Mouse (Mus musculus) cerebellum, adult 11 months (tissue): ENCODE measurements around the gene Mpz.

Experiments used
- DNase-seq: peaks from one replicate; pipeline ENCODE4 v3.0.0; 2022

Gene Mpz

DNA sequence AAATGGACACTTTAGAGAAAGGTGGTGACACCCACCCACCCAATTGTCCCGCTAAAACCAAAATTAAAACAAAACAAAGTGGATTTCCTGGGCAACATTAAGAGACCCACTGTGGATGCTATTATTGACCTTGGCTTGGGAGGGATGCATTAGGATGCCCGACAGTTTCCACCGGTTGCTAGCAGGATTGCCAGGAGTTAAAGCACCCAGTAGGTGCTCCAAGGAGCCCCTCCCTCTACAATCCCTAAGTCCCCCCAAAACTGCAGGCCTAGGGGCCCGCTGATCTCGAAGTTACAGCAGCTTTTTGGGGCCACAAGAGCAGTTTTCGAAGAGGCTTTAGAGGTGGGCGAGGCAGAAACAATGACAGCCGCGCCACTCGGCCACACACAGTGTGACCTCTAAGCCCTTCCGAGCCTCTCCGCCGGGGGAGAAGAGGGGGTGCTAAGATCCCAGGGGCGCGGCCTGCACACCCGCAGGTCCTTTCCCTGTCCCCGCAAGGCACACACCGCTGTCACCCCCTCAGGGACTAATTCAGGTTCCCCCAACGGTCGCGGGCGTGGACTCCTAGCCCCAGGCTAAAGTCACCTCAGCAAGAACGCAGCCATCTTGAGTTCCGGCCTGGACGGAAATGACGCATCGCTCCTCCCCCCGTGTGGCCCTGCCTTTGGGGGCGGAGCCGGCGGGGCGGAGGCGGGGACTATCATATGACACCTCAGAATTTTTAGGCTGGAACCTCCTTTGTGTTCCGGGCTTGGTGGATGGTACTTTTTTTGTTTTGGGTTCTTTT, at the start of gene Mpz, which contains the start of gene Sdhc:
Gene Mpz, plus strand, starts transcription at position 738 of the 787 bp plus-strand sequence.
Gene Sdhc, minus strand, starts transcription at position 630 of the 787 bp plus-strand sequence.
- peak; percentile 95 for DNase-seq

DNA sequence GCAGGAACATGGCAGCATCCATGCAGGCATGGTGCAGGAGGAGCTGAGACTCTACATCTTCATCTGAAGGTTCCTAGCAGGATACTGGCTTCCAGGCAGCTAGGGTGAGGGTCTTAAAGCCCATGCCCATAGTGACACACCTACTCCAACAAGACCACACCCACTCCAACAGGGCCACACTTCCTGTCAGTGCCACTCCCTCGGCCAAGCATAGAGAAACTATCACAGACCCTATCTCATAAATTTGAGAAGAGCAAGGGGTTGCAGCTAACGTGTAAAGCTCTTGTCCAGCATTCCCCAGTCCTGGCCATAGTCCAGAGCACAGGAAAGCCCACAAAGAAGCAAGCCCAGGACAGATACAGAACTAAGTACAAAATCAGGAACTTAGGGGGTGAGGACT, 49.5 kb upstream of the Mpz start:
- DNase-seq, result peak; percentile 14

DNA sequence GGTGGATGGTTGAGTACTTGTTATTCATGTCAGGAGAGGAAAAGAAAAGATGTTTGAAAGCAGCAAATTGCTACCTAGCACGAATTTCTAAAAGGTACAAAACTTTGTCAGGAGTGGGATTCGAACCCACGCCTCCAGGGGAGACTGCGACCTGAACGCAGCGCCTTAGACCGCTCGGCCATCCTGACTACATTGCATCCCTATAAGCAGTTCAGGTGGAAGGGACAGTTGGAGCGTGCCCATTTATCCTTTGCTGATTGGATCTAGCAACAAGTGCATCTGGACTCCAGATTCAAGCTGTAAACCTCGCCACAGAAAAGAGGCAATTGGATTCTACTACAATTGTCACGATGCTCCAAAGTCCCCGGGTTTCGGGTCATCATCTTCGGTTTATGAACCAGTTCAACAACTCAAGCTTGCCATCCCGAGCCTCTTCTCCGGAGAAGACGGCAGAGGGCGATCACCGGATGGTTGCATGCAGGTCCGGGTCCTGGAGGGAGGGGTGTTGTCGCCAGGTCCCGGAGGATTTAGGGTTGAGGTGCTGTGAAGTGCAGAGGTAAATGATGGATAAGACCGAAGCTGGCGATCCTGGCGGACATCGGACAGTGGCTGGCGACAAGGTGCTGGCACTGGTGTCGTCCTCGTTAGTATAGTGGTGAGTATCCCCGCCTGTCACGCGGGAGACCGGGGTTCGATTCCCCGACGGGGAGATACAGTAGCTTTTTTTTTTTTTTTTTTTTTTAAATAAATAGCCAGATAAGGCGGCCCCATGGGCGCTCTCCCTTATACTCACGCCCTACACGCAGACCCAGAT, 48.6 kb upstream of the Mpz start:
- peak; percentile 88 for DNase-seq

DNA sequence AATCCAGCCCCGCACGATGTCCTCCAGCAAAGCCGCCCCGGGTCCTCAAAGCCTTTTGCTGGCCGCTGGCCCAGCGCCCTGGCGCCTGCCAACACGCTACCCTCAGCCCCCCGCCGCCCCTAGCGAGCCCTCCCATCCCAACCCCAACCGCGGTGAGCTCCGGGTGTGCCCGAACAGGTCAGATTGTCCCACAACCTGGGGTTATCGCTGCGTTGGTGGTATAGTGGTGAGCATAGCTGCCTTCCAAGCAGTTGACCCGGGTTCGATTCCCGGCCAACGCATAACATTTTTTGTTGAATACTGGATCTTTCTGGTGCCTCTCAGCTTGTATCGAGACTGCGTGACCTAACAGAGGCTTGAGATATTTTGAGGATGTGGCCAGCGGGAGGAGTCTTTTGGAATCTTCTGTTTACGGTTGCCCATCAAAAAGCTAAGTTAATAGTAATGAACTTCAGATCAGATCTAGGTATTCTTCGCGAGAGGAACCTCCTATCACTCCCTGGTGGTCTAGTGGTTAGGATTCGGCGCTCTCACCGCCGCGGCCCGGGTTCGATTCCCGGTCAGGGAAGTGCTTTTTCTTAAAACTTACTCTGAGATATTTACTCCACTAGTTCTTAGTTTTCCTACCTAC, 47.8 kb upstream of the Mpz start:
- peak; percentile 82 for DNase-seq

DNA sequence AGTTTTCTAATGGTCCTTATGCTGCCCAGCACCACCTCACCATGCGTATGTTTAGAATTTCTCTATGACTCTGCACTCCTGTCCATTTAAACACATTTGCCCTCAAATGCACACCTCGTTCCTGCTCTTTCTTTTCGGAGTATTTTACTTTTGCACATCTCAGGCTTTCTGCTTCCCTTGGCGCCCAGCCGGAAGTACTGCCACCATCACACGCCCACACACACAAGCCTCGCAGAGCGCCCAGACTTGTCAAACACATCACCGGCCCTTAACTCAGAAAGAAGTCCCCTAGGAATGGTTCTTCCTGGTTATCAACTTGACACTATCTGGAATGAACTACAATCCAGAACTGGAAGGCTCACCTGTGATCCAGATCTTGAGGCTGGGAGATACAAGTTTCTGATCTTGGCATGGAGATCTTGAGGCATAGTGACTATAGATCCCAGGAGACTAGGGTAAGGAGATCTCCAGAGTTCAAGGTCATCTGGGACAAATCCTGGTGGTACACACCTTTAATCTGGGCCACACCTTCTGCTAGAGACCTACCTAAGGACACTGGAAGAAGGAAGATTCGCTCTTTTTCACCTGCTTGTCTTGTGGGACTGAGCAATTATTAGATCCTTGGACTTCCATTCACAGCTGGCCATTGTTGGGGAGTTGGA, 47.2 kb upstream of the Mpz start:
- no peak for DNase-seq

DNA sequence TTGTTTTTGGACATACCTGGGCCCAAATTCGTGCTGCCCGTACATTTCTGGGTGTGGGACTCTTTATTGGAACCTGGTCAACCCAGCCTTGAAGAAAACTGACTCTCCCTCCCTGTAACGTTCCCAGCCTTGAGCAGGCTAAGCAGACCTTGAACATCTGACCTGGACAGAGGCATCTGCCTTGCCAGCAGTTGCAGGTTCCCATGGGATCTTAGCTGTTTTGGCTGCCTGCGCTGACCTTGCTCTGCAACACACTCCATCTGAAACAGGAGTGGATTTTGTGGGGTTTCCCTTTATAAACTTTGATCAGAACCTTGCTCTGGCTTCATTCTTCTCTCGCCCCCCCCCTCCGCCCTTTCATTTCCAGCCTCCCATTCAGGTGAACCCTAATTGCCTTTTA, 45.3 kb upstream of the Mpz start:
- no peak for DNase-seq

DNA sequence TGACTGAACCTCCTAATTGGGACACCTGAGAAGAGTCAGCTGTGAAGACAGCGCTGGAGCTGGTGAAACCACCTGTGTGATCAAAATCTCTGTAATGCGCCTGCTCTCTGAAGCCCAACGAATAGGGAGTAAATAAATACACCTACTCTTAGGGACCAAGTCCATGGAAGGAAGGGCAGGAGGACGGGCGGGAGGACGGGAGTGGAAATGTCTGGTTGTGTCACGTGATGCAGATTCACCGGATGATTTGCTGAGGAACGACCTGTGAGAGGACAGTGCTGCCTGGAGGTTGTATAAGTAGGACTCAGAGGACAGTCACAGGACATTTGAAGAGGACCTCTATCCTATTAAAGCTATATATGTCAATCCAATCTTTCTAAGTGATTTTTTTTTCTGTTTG, 40.9 kb upstream of the Mpz start:
- DNase-seq, result no peak

DNA sequence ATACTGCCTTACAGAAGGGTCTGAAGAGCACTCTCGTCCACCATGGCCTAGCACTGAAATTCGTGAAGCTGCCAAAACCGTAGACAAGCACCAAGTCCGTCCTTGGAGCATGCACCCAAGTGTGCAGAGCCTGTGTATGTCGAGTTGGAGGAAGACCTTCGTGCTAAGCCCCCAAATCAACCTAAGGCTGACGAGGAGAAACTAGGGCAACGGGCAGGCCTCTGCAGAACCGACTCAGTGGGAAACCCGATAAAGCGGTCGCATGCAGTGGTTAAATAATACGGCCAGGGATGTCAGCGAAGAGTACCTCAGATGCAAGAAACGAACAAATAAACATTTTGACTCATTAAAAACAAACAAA, 39.9 kb upstream of the Mpz start:
- DNase-seq, result no peak

DNA sequence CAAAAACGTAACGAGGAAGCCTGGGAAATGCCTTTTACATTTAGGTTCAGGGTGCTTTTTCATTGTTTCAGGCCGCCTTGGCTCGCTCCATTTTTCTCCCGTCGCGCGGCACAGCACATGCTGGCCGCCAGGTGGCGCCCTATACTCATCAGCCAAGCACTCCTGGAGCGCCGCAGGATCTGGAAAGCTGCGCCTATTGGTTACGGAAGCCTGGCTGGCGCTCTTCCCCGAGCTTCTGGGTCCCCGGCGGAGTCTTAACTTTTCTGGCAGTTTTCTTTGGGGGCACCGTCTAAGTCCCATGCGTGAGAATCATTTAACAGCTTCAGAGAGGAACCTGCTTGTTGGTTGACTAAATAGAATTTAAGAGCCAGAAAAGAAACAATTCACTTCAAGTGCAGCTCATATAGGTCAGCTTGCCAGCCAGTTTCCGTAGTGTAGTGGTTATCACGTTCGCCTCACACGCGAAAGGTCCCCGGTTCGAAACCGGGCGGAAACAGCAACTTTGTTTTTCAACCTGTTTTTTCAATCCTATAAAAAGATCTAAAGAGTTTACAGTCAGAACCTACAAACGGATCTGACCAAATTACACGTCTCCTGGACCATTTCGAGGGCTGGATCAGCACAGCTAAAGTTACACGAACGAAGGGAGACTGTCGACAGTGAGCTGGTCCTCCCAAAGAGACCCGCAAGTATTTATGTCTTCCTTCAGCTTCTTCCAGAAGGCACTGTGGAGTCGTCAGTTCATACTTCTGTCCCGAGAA, 39.3 kb upstream of the Mpz start:
- peak; percentile 95 for DNase-seq

DNA sequence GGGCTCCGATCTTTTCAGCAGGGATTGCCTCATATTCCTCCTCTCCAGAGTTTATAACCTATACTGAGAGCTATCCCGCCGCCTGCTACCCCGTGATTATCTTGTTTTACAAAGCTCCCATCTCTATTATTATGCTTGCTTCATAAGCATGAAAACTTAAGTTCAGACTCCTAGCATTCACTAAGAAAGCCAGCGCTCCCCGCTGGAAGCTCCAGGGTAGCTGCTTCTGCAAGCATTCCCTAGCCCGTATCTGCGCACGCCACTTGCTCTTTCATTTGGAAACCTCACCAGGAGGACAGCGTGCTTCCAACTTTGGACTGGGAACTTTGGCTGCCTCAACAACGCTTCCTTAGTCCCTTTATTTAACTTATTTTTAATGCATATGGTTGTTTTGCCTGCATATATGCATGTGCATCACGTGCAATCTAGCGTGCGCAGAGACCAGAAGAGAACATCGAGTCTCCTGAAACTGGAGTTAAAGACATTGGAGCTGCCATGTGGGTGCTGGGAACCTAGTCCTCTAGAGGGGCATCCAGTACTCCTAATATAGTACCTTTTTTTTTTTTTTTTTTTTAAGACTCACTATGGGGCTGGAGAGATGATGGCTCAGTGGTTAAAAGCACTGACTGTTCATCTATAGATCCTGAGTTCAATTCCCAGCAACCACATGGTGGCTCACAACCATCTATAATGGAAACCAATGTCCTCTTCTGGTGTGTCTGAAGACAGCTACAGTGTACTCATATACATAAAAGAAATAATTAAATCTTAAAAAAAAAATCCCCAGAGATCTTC, 38.5 kb upstream of the Mpz start:
- DNase-seq, result peak; percentile 23

DNA sequence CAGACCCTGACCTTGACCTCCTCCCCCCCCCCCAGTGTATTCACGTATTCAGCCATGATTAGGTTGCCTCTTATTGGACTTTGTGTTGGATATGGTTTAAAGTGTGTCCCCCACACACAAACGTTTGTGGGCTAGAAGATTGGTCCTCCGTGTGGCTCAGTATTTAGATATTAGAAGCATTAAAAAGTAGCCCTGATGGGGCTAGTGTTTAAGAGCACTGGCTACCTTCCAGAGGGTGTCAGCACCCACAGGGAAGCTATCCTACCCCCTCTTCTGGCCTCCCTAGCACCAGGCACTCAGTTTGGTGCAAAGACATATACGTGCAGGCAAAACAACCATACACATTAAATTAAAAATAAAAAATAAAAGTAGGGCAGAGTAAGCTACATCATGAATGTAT, 37.5 kb upstream of the Mpz start:
- no peak for DNase-seq

DNA sequence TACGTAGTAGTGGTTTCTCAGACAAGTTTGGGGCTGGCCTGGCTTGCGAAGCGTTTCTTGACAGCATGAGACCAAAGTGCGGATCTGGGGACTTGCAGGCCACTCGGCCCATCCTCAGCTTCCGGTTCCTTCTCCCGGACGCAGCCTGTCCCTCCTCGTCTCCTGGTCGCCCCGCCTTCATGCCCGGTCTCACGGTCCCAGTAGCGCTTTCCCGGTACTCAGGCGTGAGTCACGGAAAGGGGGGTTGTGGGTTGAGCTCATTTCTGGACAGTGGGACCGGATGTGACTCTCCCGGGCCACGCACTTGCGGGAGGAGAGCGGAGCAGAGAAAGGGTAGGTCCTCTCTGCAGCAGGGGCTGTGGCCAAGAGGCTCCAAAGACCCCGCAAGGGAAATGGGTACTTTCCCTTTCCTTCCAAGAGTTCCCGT, 36.6 kb upstream of the Mpz start, which contains the start of gene Cfap126:
Gene Cfap126, plus strand, starts transcription at position 46 of the 427 bp plus-strand sequence.
- peak; percentile 68 for DNase-seq

DNA sequence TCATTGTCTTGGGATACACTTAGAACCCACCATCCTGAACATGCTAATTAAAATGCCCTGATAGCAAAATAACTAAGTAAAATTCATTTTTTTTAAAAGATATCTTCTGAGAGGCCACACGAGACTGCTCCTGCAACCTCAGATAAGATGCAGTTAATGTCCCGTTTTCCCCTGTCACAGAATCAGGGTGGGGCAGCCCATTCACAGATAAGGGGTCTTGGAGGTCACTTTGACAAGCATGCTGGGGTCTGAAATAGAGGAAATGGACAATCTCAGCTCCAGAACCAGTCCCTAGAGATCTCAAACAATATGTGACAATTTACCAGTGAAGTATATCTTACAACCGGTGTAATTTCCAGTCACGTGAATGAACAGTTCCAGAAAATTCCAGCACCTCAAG, 34.2 kb upstream of the Mpz start:
- no peak for DNase-seq

DNA sequence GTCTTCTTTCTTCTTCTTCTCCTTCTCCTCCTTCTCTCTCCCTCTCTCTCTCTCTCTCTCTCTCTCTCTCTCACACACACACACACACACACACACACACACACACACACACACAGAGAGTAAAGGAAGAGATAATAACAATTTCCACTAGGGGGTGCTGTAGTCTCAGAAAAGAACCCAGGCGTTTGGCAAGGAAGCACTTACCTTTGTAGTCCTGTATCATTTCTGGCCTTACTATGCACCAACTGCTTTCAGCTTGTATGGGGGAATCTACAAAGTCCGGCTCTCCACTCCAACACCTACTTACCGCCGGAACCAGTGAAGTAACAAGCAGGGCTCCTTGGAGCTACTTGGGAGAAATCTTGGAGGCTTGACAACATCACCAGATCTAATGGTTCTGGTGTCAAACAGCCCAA, 32.2 kb upstream of the Mpz start:
- DNase-seq, result peak; percentile 39

DNA sequence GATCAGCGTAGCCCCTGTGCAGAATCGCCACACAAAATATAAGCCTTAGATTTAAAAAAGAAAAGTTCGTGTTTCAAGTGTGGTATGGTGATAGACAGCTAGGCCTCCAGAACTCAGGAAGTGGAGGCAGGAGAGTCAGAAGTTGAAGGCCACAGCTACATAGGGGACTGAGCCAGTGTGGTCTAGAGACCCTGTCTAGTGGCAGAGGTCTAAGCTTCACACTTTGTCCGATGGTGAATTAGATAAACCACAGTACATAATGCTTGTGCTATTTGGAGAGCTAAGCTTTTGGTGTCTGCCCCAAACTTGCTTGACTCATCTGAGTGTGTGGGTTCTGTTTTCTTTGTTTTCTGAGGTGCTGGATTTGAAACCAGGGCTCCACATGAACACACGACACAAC, 31.5 kb upstream of the Mpz start:
- no peak for DNase-seq

DNA sequence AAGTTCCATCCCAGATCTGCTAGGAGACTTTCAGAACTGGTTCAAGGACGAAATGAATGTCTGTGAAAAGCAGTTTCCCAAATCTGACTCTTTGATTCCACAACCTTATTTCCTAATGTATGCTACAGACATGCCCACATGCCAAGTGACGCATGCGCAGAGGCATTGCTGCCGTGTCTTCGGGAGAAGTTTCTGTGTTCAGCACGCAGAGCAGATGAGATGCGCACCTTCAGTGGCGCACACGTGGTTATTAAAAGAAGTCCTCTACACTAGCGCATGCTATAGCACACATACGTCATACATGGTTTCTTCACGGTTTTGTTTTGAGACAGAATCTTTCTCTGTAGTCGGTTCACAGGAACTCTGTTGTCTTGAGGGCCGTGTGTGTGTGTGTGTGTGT, 31.1 kb upstream of the Mpz start:
- DNase-seq, result no peak

DNA sequence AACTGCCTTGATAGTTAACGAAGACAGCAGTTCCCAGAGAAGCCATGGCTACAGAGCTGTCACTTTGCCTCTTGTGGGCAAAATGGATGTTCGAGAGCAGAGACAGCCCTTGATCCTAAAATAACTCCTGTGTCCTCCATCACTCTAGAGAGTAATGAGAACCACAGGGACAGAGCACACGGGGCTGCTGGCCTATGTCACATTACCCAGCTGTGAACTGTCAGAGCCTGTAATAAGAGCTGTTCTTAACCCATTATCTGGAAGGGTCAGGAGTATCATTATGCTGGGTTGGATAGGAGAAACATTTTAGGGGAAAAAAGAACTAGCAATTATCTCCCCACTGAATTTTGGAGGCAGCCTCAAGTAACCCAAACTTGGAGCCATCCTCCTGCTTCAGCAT, 29.6 kb upstream of the Mpz start:
- DNase-seq, result no peak

DNA sequence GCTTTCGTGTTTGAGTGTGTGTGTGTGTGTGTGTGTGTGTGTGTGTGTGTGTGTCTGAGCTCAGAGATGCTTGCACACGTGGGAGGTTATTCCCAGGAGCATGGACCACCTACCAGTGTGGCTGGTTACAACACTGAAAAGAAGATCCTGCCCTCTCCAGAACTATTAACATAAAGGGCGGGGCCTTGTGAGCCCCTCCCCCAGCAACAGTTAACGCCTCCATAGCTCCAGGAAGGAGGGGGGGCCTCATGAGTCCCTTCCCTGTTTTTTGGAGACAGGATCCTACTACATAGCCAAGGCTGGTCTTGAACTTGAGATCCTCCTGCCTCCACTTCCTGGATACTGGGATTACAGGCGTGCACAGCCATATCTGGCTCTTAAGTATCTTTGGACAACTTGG, 28.7 kb upstream of the Mpz start:
- no peak for DNase-seq

DNA sequence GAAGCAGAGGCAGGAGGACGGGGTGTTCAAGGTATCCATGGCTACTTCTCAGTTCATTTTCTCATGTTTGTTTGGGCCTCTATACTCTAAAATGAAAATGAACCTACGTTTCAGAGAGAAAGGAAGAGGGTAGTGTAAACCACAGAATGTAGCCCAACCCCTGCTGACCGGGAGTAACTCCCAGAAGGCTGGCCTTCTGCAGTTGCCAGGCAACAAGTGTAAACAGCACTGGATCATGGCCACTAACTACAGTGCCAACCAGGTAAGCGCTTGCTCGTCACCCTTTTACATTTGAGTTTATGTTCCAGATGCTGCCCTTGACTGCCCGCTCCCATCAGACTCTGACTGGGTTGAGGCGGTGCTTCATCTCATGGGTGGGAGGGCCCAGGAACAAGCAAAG, 27.6 kb upstream of the Mpz start:
- no peak for DNase-seq

DNA sequence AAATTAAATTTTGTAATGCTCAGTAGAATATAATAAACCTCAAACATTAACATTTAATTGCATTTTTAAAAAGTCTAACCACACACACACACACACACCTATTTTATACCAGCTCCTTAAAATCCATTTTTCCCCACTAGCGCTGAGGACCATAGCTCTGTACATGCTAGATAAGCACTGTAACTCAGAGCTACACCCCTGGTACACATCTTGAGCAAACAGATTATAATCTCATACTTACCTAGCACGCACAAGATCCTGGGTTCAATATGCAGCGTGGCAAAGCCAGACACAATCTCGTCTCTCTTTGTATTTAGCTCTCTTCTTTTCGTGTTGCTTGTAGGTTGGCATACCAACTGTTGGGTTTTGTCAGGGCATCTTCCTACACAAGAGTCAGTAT, 26.1 kb upstream of the Mpz start:
- DNase-seq, result no peak

DNA sequence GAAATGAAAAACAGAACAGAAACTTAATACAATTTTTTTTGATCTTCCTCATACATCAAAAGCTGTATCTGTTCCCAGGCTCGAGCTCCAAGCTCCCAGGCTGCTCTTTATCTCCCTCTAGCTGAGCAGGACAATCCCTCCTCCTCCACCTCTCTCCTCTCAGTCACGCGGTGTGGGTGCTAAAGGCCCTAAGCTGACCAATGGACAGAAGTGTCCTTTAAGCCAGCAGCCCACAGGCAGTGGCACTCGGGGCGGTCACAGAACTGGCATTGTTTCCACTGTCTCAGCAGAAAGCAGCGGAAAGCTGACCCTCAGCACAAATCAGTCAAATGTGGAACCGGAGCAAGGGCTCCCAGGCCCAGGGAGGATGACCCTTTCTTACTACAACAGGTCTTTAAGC, 21.3 kb upstream of the Mpz start:
- no peak for DNase-seq

DNA sequence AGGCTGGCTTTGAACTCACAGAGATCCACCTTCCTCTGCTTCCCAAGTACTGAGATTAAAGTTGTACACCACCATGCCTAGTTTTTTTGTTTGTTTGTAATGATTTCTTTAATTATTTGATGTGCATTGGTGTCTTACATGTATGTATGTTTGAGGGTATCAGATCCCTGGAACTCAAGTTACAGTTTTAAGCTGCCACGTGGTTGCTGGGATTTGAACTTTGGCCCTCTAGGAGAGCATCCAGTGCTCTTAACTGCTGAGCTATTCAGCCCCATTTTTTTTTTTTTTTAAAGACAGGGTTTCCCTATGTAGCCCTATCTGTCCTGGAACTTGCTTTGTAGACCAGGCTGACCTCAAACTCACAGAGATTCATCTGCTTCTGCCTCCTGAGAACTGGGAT, 19.5 kb upstream of the Mpz start:
- DNase-seq, result no peak
